Mouse (Mus musculus): ENCODE measurements around the gene Tmem163. TPM values are rescaled to one million over a fixed set of nuclear protein-coding genes. Genes with fewer than 3 reads are reported as not detected.

Tmem163 gene
- polyA plus RNA-seq, 1 experiment from 2014 or later, result 40.4 TPM

- Histone ChIP-seq H3K4me1 (peaks cover 26% of the 10 kb centered on the region), H3K9ac (no peak overlapping the region), H3K27ac (no peak overlapping the region), H3K4me3 (no peak overlapping the region), H3K4me2 (replicated peaks) (no peak overlapping the region), H3K27me3 (no peaks in the 10 kb centered on the region; the same call in 1 of the 2 replicates), H3K9me3 (replicated peaks) (no peaks in the 10 kb centered on the region), H3K36me3 (no peaks in the 10 kb centered on the region)
- WGBS, result 65% methylated on average over 5 of the region's 5 CpGs
- ATAC-seq (ENCODE audit: low FRiP score), result no peak
Observed at GRCm38 (mm10) chr1:127577981-127578380, 101.4 kb downstream of the Tmem163 start.

- Histone ChIP-seq H3K9ac (no peak overlapping the region), H3K9me3 (replicated peaks) (no peaks in the 10 kb centered on the region), H3K4me3 (no peak overlapping the region), H3K27me3 (no peaks in the 10 kb centered on the region; the same call in 1 of the 2 replicates), H3K4me1 (peaks cover 26% of the 10 kb centered on the region), H3K36me3 (no peaks in the 10 kb centered on the region), H3K27ac (peak overlapping the region; percentile 30), H3K4me2 (replicated peaks) (peak overlapping the region; percentile 5; the same call in 1 of the 2 replicates)
- WGBS, result 49% methylated on average over 7 of the region's 7 CpGs
- ATAC-seq (ENCODE audit: low FRiP score), result peak; percentile 88
Observed at GRCm38 (mm10) chr1:127577083-127577482, 102.3 kb downstream of the Tmem163 start.

GRCm38 (mm10) chr1:127576563-127576962 lies 102.8 kb downstream of the Tmem163 start:
- H3K36me3 ChIP-seq, result no peaks in the 10 kb centered on the region
- H3K27me3 ChIP-seq, result no peaks in the 10 kb centered on the region; the same call in 1 of the 2 replicates
- no peak overlapping the region for H3K4me3 ChIP-seq
- H3K9me3 ChIP-seq (replicated peaks), result no peaks in the 10 kb centered on the region
- H3K4me2 ChIP-seq (replicated peaks), result peak overlapping the region; percentile 5; the same call in 1 of the 2 replicates
- peak; percentile 20 for ATAC-seq (ENCODE audit: low FRiP score)
- H3K27ac ChIP-seq, result peak overlapping the region; percentile 30
- H3K9ac ChIP-seq, result no peak overlapping the region
- WGBS, result 14% methylated on average over 8 of the region's 8 CpGs
- peaks cover 26% of the 10 kb centered on the region for H3K4me1 ChIP-seq

GRCm38 (mm10) chr1:127576143-127576542 lies 103.2 kb downstream of the Tmem163 start:
- peak overlapping the region; percentile 24; the same call in 1 of the 2 replicates for H3K27ac ChIP-seq
- no peaks in the 10 kb centered on the region for H3K36me3 ChIP-seq
- no peak overlapping the region for H3K4me2 ChIP-seq (replicated peaks)
- no peaks in the 10 kb centered on the region for H3K9me3 ChIP-seq (replicated peaks)
- 4% methylated on average over 3 of the region's 3 CpGs for WGBS
- H3K27me3 ChIP-seq, result no peaks in the 10 kb centered on the region; the same call in 1 of the 2 replicates
- no peak overlapping the region for H3K4me3 ChIP-seq
- H3K4me1 ChIP-seq, result peaks cover 26% of the 10 kb centered on the region
- H3K9ac ChIP-seq, result no peak overlapping the region
- ATAC-seq (ENCODE audit: low FRiP score), result peak; percentile 17; the same call in 1 of the 2 replicates

- no peak; the same call in 1 of the 2 replicates for ATAC-seq (ENCODE audit: low FRiP score)
Observed at GRCm38 (mm10) chr1:127575692-127576091, 103.7 kb downstream of the Tmem163 start.

GRCm38 (mm10) chr1:127573186-127573585 lies 106.2 kb downstream of the Tmem163 start:
- H3K4me1 ChIP-seq, result peaks cover 26% of the 10 kb centered on the region
- 78% methylated on average over 3 of the region's 3 CpGs for WGBS
- H3K9me3 ChIP-seq (replicated peaks), result no peaks in the 10 kb centered on the region
- 0 out of 2 replicates have a peak, but pooled peaks cover 6% of the 10 kb centered on the region for H3K27me3 ChIP-seq
- no peak for ATAC-seq (ENCODE audit: low FRiP score)
- no peak overlapping the region for H3K27ac ChIP-seq
- H3K4me2 ChIP-seq (replicated peaks), result no peak overlapping the region
- H3K36me3 ChIP-seq, result no peaks in the 10 kb centered on the region
- H3K4me3 ChIP-seq, result no peak overlapping the region
- no peak overlapping the region for H3K9ac ChIP-seq

More at GRCm38 (mm10) chr1:127575692-127576091, 103.7 kb downstream of the Tmem163 start:
- no peak overlapping the region for H3K4me2 ChIP-seq (replicated peaks)
- H3K9me3 ChIP-seq (replicated peaks), result no peaks in the 10 kb centered on the region
- 5% methylated on average over 4 of the region's 4 CpGs for WGBS
- no peaks in the 10 kb centered on the region for H3K36me3 ChIP-seq
- H3K27ac ChIP-seq, result no peak overlapping the region; the same call in 1 of the 2 replicates
- no peak overlapping the region for H3K4me3 ChIP-seq
- H3K27me3 ChIP-seq, result no peaks in the 10 kb centered on the region; the same call in 1 of the 2 replicates
- H3K9ac ChIP-seq, result no peak overlapping the region
- peaks cover 26% of the 10 kb centered on the region for H3K4me1 ChIP-seq

- Histone ChIP-seq H3K4me2 (replicated peaks) (no peak overlapping the region), H3K27me3 (0 out of 2 replicates have a peak, but pooled peaks cover 6% of the 10 kb centered on the region), H3K27ac (no peak overlapping the region), H3K9me3 (replicated peaks) (no peaks in the 10 kb centered on the region), H3K9ac (no peak overlapping the region), H3K36me3 (no peaks in the 10 kb centered on the region), H3K4me3 (no peak overlapping the region), H3K4me1 (peaks cover under 1% of the 10 kb centered on the region; the same call in 1 of the 2 replicates)
- no peak for ATAC-seq (ENCODE audit: low FRiP score)
- 77% methylated on average over 3 of the region's 3 CpGs for WGBS
Observed at GRCm38 (mm10) chr1:127568641-127569040, 110.7 kb downstream of the Tmem163 start.

GRCm38 (mm10) chr1:127556486-127556845 lies 122.9 kb downstream of the Tmem163 start:
- Histone ChIP-seq H3K4me2 (replicated peaks) (no peak overlapping the region), H3K4me3 (no peak overlapping the region), H3K36me3 (no peaks in the 10 kb centered on the region), H3K4me1 (peaks cover 15% of the 10 kb centered on the region), H3K9ac (no peak overlapping the region), H3K27me3 (no peaks in the 10 kb centered on the region; the same call in 1 of the 2 replicates), H3K27ac (peak overlapping the region; percentile 86), H3K9me3 (replicated peaks) (no peaks in the 10 kb centered on the region)
- peak; percentile 88 for ATAC-seq (ENCODE audit: low FRiP score)
- WGBS, result 29% methylated on average over 2 of the region's 2 CpGs

GRCm38 (mm10) chr1:127555822-127556485 lies 123.4 kb downstream of the Tmem163 start:
- Histone ChIP-seq H3K9me3 (replicated peaks) (no peaks in the 10 kb centered on the region), H3K27me3 (peaks cover 2% of the 10 kb centered on the region; the same call in 1 of the 2 replicates), H3K4me3 (no peak overlapping the region), H3K4me1 (peaks cover 15% of the 10 kb centered on the region), H3K9ac (no peak overlapping the region), H3K27ac (peak overlapping the region; percentile 86), H3K36me3 (no peaks in the 10 kb centered on the region), H3K4me2 (replicated peaks) (no peak overlapping the region)
- WGBS, result 34% methylated on average over 6 of the region's 6 CpGs
- ATAC-seq (ENCODE audit: low FRiP score), result peak; percentile 94

- Histone ChIP-seq H3K36me3 (no peaks in the 10 kb centered on the region), H3K9me3 (replicated peaks) (no peaks in the 10 kb centered on the region), H3K27ac (no peak overlapping the region), H3K27me3 (peaks cover 5% of the 10 kb centered on the region; the same call in 1 of the 2 replicates), H3K4me1 (no peaks in the 10 kb centered on the region), H3K4me2 (replicated peaks) (no peak overlapping the region), H3K4me3 (no peak overlapping the region), H3K9ac (no peak overlapping the region)
- 51% methylated on average over 4 of the region's 4 CpGs for WGBS
- no peak; the same call in 1 of the 2 replicates for ATAC-seq (ENCODE audit: low FRiP score)
Observed at GRCm38 (mm10) chr1:127548078-127548477, 131.3 kb downstream of the Tmem163 start.

GRCm38 (mm10) chr1:127542756-127543155 lies 136.6 kb downstream of the Tmem163 start:
- Histone ChIP-seq H3K9ac (no peak overlapping the region), H3K4me1 (peaks cover 16% of the 10 kb centered on the region), H3K27me3 (peaks cover 15% of the 10 kb centered on the region), H3K4me2 (replicated peaks) (no peak overlapping the region), H3K9me3 (replicated peaks) (no peaks in the 10 kb centered on the region), H3K36me3 (no peaks in the 10 kb centered on the region), H3K4me3 (no peak overlapping the region), H3K27ac (no peak overlapping the region)
- ATAC-seq (ENCODE audit: low FRiP score), result no peak
- 24% methylated on average over 1 of the region's 1 CpGs for WGBS

GRCm38 (mm10) chr1:127541931-127542330 lies 137.4 kb downstream of the Tmem163 start:
- no peak overlapping the region for H3K9ac ChIP-seq
- H3K9me3 ChIP-seq (replicated peaks), result no peaks in the 10 kb centered on the region
- no peak overlapping the region for H3K4me3 ChIP-seq
- H3K27me3 ChIP-seq, result peaks cover 15% of the 10 kb centered on the region
- H3K4me1 ChIP-seq, result peaks cover 24% of the 10 kb centered on the region
- no peaks in the 10 kb centered on the region for H3K36me3 ChIP-seq
- WGBS, result 86% methylated on average over 7 of the region's 7 CpGs
- H3K4me2 ChIP-seq (replicated peaks), result no peak overlapping the region
- H3K27ac ChIP-seq, result no peak overlapping the region
- no peak for ATAC-seq (ENCODE audit: low FRiP score)

Data from hindbrain, embryonic 12.5 days (tissue).